Mouse (Mus musculus): Measurements from ENCODE around the gene Bbs1. TPM values are rescaled to one million over a fixed set of nuclear protein-coding genes. Genes with fewer than 3 reads are reported as not detected.

The Bbs1 gene
- total and polyA plus RNA-seq, 2 experiments, result 0.65 to 0.95 TPM

DNA sequence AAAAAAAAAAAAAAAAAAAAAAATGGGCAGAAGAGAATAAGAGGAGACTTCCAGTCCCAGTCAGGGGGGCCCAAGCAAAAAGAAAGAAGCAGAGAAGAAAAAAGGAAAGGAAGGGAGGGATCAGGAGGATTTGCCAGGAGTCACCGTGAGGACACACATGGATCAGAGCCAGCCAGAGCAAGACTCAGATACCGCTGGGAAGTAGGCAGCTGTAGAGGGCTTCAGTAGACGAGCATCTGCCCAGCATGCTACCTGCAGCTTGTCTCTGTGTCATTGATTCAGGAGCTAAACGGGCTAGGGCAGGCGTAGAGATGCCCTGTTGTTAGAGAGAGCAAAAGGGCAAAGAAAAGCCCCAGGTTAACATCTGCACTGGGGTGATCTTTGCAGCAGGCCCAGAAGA is 56.1 kb downstream of the Bbs1 start:
- WGBS, result 49% methylated on average over 5 of the region's 5 CpGs
- TF ChIP-seq POLR2A (IDR thresholded peaks at IDR 0.05; ENCODE audit: extremely low read depth, insufficient read depth, low read length) (no peak), CTCF (IDR thresholded peaks at IDR 0.05; ENCODE audit: low read depth, low read length) (no peak)
- no peak for DNase-seq (ENCODE audit: extremely low read depth, low read depth, low spot score)
- Histone ChIP-seq H3K9ac (ENCODE audit: low read depth, low read length) (no peak overlapping the region), H3K4me3 (ENCODE audit: insufficient read depth, low read depth, low read length) (no peak overlapping the region), H3K27me3 (ENCODE audit: control insufficient read depth, insufficient read depth, low read length) (no peaks in the 10 kb centered on the region), H3K36me3 (ENCODE audit: control insufficient read depth, insufficient read depth, low read length) (no peaks in the 10 kb centered on the region), H3K27ac (replicated peaks; ENCODE audit: insufficient read depth, low read depth, low read length) (no peak overlapping the region), H3K79me2 (ENCODE audit: control insufficient read depth, insufficient read depth, low read length) (no peaks in the 10 kb centered on the region; the same call in 1 of the 2 replicates), H3K4me1 (ENCODE audit: control insufficient read depth, insufficient read depth, low read length) (peaks cover 3% of the 10 kb centered on the region; the same call in 1 of the 2 replicates)

DNA sequence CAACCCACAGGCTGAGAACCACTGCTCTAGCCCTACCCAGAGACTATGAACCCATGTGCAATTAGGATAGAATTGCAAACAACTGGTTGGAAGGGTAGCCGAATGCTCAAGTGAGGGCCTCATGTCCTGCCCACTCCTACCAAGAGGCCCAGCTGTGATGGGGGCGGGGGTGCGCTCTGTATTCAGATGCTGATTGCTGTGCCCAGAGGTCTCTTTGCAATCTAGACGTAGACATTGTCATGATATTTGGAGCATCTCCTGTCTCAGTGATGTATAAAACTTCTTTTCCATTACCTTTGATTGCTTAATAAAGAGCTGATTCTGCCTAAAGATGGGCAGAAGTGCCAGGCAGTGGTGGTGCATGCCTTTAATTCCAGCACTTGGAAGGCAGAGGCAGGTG is 56.6 kb downstream of the Bbs1 start:
- TF ChIP-seq CTCF (IDR thresholded peaks at IDR 0.05; ENCODE audit: low read depth, low read length), result no peak
- no peak for TF ChIP-seq POLR2A (IDR thresholded peaks at IDR 0.05; ENCODE audit: extremely low read depth, insufficient read depth, low read length)
- no peak overlapping the region for H3K27ac ChIP-seq (replicated peaks; ENCODE audit: insufficient read depth, low read depth, low read length)
- H3K4me1 ChIP-seq (ENCODE audit: control insufficient read depth, insufficient read depth, low read length), result peaks cover 3% of the 10 kb centered on the region; the same call in 1 of the 2 replicates
- no peaks in the 10 kb centered on the region for H3K36me3 ChIP-seq (ENCODE audit: control insufficient read depth, insufficient read depth, low read length)
- no peak overlapping the region for H3K9ac ChIP-seq (ENCODE audit: low read depth, low read length)
- H3K4me3 ChIP-seq (ENCODE audit: insufficient read depth, low read depth, low read length), result no peak overlapping the region
- no peak for DNase-seq (ENCODE audit: extremely low read depth, low read depth, low spot score)
- WGBS, result 88% methylated on average over 4 of the region's 4 CpGs
- H3K27me3 ChIP-seq (ENCODE audit: control insufficient read depth, insufficient read depth, low read length), result no peaks in the 10 kb centered on the region
- no peaks in the 10 kb centered on the region; the same call in 1 of the 2 replicates for H3K79me2 ChIP-seq (ENCODE audit: control insufficient read depth, insufficient read depth, low read length)

DNA sequence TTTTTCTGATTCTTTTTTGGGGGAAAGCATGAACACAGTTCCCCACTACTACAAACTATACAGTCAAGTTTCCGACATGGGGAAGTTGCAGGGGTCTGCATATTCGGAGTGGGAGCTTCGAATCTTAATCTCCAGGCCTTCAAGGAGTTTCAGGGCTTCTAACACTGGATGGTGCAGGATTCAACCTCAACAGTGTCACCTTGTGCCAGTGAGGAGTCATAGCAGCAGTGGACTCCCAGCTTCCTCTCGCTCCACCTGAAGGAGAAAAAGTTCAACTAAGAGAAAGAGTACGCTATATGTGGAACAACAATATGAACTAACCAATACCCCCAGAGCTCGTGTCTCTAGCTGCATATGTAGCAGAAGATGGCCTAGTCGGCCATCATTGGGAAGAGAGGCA is 58.9 kb downstream of the Bbs1 start:
- no peaks in the 10 kb centered on the region for H3K27me3 ChIP-seq (ENCODE audit: control insufficient read depth, insufficient read depth, low read length)
- DNase-seq (ENCODE audit: extremely low read depth, low read depth, low spot score), result peak; percentile 68
- WGBS, result 24% methylated on average over 7 of the region's 7 CpGs
- no peaks in the 10 kb centered on the region; the same call in 1 of the 2 replicates for H3K79me2 ChIP-seq (ENCODE audit: control insufficient read depth, insufficient read depth, low read length)
- no peak overlapping the region for H3K4me3 ChIP-seq (ENCODE audit: insufficient read depth, low read depth, low read length)
- no peak overlapping the region for H3K27ac ChIP-seq (replicated peaks; ENCODE audit: insufficient read depth, low read depth, low read length)
- no peaks in the 10 kb centered on the region for H3K4me1 ChIP-seq (ENCODE audit: control insufficient read depth, insufficient read depth, low read length)
- TF ChIP-seq CTCF (IDR thresholded peaks at IDR 0.05; ENCODE audit: low read depth, low read length) (peak; percentile 77), POLR2A (IDR thresholded peaks at IDR 0.05; ENCODE audit: extremely low read depth, insufficient read depth, low read length) (no peak)
- no peak overlapping the region for H3K9ac ChIP-seq (ENCODE audit: low read depth, low read length)
- H3K36me3 ChIP-seq (ENCODE audit: control insufficient read depth, insufficient read depth, low read length), result no peaks in the 10 kb centered on the region

DNA sequence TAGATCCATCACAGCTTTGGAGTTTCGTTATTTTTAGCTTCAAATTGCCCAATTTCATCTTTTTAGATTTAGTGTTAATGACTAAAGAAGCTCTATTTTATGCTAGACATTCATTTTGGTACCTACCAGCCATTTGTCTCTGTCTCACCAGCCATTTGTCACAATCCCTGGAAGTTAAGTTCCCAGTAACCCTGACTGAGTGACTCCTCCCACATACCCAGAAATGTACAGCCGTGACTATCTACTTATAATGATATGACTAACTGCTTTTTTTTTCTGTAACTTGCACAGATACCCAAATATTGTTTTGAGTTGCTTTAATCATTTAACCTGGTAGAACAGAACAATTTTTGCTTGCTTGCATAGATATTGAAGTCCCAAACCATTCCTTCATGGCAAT is 60.6 kb downstream of the Bbs1 start:
- Histone ChIP-seq H3K36me3 (ENCODE audit: control insufficient read depth, insufficient read depth, low read length) (no peaks in the 10 kb centered on the region), H3K27ac (replicated peaks; ENCODE audit: insufficient read depth, low read depth, low read length) (no peak overlapping the region), H3K27me3 (ENCODE audit: control insufficient read depth, insufficient read depth, low read length) (no peaks in the 10 kb centered on the region), H3K9ac (ENCODE audit: low read depth, low read length) (no peak overlapping the region), H3K4me3 (ENCODE audit: insufficient read depth, low read depth, low read length) (no peak overlapping the region), H3K4me1 (ENCODE audit: control insufficient read depth, insufficient read depth, low read length) (no peaks in the 10 kb centered on the region), H3K79me2 (ENCODE audit: control insufficient read depth, insufficient read depth, low read length) (no peaks in the 10 kb centered on the region; the same call in 1 of the 2 replicates)
- DNase-seq (ENCODE audit: extremely low read depth, low read depth, low spot score), result no peak
- no peak for TF ChIP-seq POLR2A (IDR thresholded peaks at IDR 0.05; ENCODE audit: extremely low read depth, insufficient read depth, low read length)
- TF ChIP-seq CTCF (IDR thresholded peaks at IDR 0.05; ENCODE audit: low read depth, low read length), result no peak
- 59% methylated on average over 2 of the region's 2 CpGs for WGBS

DNA sequence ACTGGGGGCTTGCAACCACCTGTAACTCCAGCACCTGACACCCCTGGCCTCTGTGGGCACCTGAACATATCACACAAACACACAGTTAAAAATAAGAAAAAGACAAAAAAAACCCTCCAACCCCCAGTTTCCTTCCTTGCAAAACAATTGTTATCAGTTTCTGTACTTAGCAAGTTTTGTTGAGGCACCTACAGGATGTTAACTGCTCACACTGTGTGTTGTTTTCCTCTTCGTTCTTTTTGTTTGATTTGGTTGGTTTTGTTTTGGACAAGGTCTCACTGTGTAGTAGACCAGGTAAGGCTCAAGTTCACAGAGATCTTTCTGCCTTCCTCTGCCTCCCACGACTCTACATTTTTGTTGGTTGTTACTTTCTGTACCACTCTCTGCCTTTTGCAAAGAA is 63.8 kb downstream of the Bbs1 start:
- DNase-seq (ENCODE audit: extremely low read depth, low read depth, low spot score), result no peak
- WGBS, result 42% methylated on average over 2 of the region's 2 CpGs

DNA sequence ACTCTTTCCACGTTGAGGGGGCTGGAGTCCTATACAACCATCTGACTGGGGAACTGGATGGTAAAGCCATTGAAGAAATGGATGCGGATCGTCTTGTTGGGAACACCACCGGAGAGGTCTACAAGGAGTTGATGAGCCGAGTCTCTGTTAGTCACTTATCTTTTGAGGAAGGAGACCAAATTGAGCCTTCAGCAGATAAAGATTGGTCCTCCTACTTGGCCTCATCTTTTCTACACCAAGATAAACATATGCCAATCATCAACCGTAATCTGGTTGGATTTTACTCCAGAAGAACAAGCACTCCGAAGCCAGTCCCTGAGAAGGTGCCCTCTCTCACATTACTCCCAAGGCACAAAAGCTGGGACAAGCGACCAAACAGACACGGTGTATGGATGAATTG is 65.6 kb downstream of the Bbs1 start:
- Histone ChIP-seq H3K4me3 (ENCODE audit: insufficient read depth, low read depth, low read length) (no peak overlapping the region), H3K36me3 (ENCODE audit: control insufficient read depth, insufficient read depth, low read length) (no peaks in the 10 kb centered on the region), H3K27ac (replicated peaks; ENCODE audit: insufficient read depth, low read depth, low read length) (no peak overlapping the region), H3K27me3 (ENCODE audit: control insufficient read depth, insufficient read depth, low read length) (no peaks in the 10 kb centered on the region), H3K79me2 (ENCODE audit: control insufficient read depth, insufficient read depth, low read length) (peaks cover 4% of the 10 kb centered on the region; the same call in 1 of the 2 replicates), H3K4me1 (ENCODE audit: control insufficient read depth, insufficient read depth, low read length) (peaks cover 9% of the 10 kb centered on the region; the same call in 1 of the 2 replicates), H3K9ac (ENCODE audit: low read depth, low read length) (no peak overlapping the region)
- TF ChIP-seq POLR2A (IDR thresholded peaks at IDR 0.05; ENCODE audit: extremely low read depth, insufficient read depth, low read length) (no peak), CTCF (IDR thresholded peaks at IDR 0.05; ENCODE audit: low read depth, low read length) (no peak)
- no peak for DNase-seq (ENCODE audit: extremely low read depth, low read depth, low spot score)
- WGBS, result 80% methylated on average over 9 of the region's 9 CpGs

More for the DNA sequence above, 63.8 kb downstream of the Bbs1 start:
- Histone ChIP-seq H3K79me2 (ENCODE audit: control insufficient read depth, insufficient read depth, low read length) (peaks cover 4% of the 10 kb centered on the region; the same call in 1 of the 2 replicates), H3K27ac (replicated peaks; ENCODE audit: insufficient read depth, low read depth, low read length) (no peak overlapping the region), H3K9ac (ENCODE audit: low read depth, low read length) (no peak overlapping the region), H3K27me3 (ENCODE audit: control insufficient read depth, insufficient read depth, low read length) (no peaks in the 10 kb centered on the region), H3K4me1 (ENCODE audit: control insufficient read depth, insufficient read depth, low read length) (peaks cover 2% of the 10 kb centered on the region; the same call in 1 of the 2 replicates), H3K4me3 (ENCODE audit: insufficient read depth, low read depth, low read length) (no peak overlapping the region), H3K36me3 (ENCODE audit: control insufficient read depth, insufficient read depth, low read length) (no peaks in the 10 kb centered on the region)
- TF ChIP-seq POLR2A (IDR thresholded peaks at IDR 0.05; ENCODE audit: extremely low read depth, insufficient read depth, low read length) (no peak), CTCF (IDR thresholded peaks at IDR 0.05; ENCODE audit: low read depth, low read length) (no peak)
